Mouse (Mus musculus) kidney, adult 11 months (tissue): ENCODE measurements around the gene Snx25.
"Not testable (repeated sequence)": the region's sequence is repeated elsewhere in the genome, so short reads cannot be mapped to it uniquely, and the experiment has no call there.

Experiments used
- DNase-seq: peaks from one replicate; pipeline ENCODE4 v3.0.0; 2022

The Snx25 gene

GRCm38 (mm10) chr8:46135546-46135945 is 16.4 kb downstream of the Snx25 start:
- not testable (repeated sequence) for DNase-seq

- DNase-seq, result peak; percentile 57
These were observed 21.5 kb downstream of the Snx25 start for GRCm38 (mm10) chr8:46130426-46130825.

- DNase-seq, result no peak
These were observed 29.5 kb downstream of the Snx25 start for GRCm38 (mm10) chr8:46122498-46122897.

GRCm38 (mm10) chr8:46119176-46119575 is 32.8 kb downstream of the Snx25 start:
- peak; percentile 56 for DNase-seq

- DNase-seq, result no peak
These were observed 34.8 kb downstream of the Snx25 start for GRCm38 (mm10) chr8:46117172-46117571.

GRCm38 (mm10) chr8:46113421-46114170 is 38.4 kb downstream of the Snx25 start:
- DNase-seq, result not testable (repeated sequence)

- DNase-seq, result no peak
These were observed 44.3 kb downstream of the Snx25 start for GRCm38 (mm10) chr8:46107690-46108089.

- no peak for DNase-seq
These were observed 48.5 kb downstream of the Snx25 start for GRCm38 (mm10) chr8:46103434-46103833.

GRCm38 (mm10) chr8:46092667-46093360 is 59.1 kb downstream of the Snx25 start:
- peak; percentile 46 for DNase-seq

GRCm38 (mm10) chr8:46083141-46083540 is 68.8 kb downstream of the Snx25 start:
- no peak for DNase-seq

GRCm38 (mm10) chr8:46081030-46081429 is 70.9 kb downstream of the Snx25 start:
- DNase-seq, result no peak

GRCm38 (mm10) chr8:46078866-46079265 is 73.1 kb downstream of the Snx25 start:
- no peak for DNase-seq

- no peak for DNase-seq
These were observed 76.7 kb downstream of the Snx25 start for GRCm38 (mm10) chr8:46075223-46075622.

- no peak for DNase-seq
These were observed 78.3 kb downstream of the Snx25 start for GRCm38 (mm10) chr8:46073540-46074140.

GRCm38 (mm10) chr8:46072798-46073197 is 79.2 kb downstream of the Snx25 start:
- DNase-seq, result no peak

- no peak for DNase-seq
These were observed 111.7 kb downstream of the Snx25 start for GRCm38 (mm10) chr8:46040260-46040659.

GRCm38 (mm10) chr8:46039666-46040065 is 112.3 kb downstream of the Snx25 start:
- DNase-seq, result no peak

GRCm38 (mm10) chr8:46036217-46036616 is 115.7 kb downstream of the Snx25 start:
- DNase-seq, result peak; percentile 74

- DNase-seq, result no peak
These were observed 127.6 kb downstream of the Snx25 start for GRCm38 (mm10) chr8:46024392-46024791.

- DNase-seq, result no peak
These were observed 129.2 kb downstream of the Snx25 start for GRCm38 (mm10) chr8:46022758-46023157.

- DNase-seq, result no peak
These were observed 129.8 kb downstream of the Snx25 start for GRCm38 (mm10) chr8:46022203-46022602.

GRCm38 (mm10) chr8:46010746-46011680 is 140.9 kb downstream of the Snx25 start:
- DNase-seq, result peak; percentile 37

GRCm38 (mm10) chr8:46010306-46010705 is 141.7 kb downstream of the Snx25 start:
- DNase-seq, result no peak
